Mouse (Mus musculus) cortical plate, adult 2 months (tissue): ENCODE results near the gene Tex45. TPM values are rescaled to one million over a fixed set of nuclear protein-coding genes. Genes with fewer than 3 reads are reported as not detected.

Experiments used
- H3K27ac ChIP-seq: fragments of 200-500 bp; 2 replicates; pipeline ENCODE4 v1.5.1; 2012; ENCODE audit warnings: low read length, control low read depth, inconsistent platforms; ENCODE audit not compliant: insufficient read depth
- H3K4me1 ChIP-seq: fragments of 200-500 bp; 2 replicates; pipeline ENCODE4 v1.6.1; 2011; ENCODE audit warnings: low read length; ENCODE audit not compliant: control insufficient read depth, insufficient read depth
- H3K4me3 ChIP-seq: fragments of 200-500 bp; 2 replicates; pipeline ENCODE4 v1.5.1; 2011; ENCODE audit warnings: mild to moderate bottlenecking, low read length, control low read depth; ENCODE audit not compliant: insufficient read depth
- CTCF ChIP-seq: fragments of 200-500 bp; IDR thresholded peaks from 2 replicates; pipeline ENCODE4 v1.5.1; 2011; ENCODE audit warnings: mild to moderate bottlenecking, control low read depth, low read length; ENCODE audit not compliant: insufficient read depth; ENCODE audit errors: extremely low read depth
- POLR2A ChIP-seq: fragments of 200-500 bp; IDR thresholded peaks from 2 replicates; pipeline ENCODE4 v1.6.1; 2011; ENCODE audit warnings: mild to moderate bottlenecking, low read length, control low read depth; ENCODE audit not compliant: insufficient read depth; ENCODE audit errors: extremely low read depth
- polyA plus RNA-seq: library from polyadenylated mRNA; depleted of rRNA; stranded (reverse); fragments of >200 nt; gene quantifications from 2 replicates; pipeline ENCODE4 v1.2.3, GENCODE M21; 2012; rRNA removed

Gene Tex45
- polyA plus RNA-seq, result 0.21 and 0.30 TPM in 2 replicates

GRCm38 (mm10) chr8:3470562-3470961, at the start of gene Tex45:
Gene Tex45, plus strand, starts transcription at chr8:3470862.
- Histone ChIP-seq H3K27ac (no peak within 1 kb of the TSS), H3K4me3 (no peak within 1 kb of the TSS), H3K4me1 (no peaks in the 10 kb centered on the region)
- no peak for TF ChIP-seq POLR2A
- TF ChIP-seq CTCF, result no peak

GRCm38 (mm10) chr8:3421507-3421906, 49.2 kb upstream of the Tex45 start:
- no peak overlapping the region for H3K4me3 ChIP-seq
- H3K4me1 ChIP-seq, result no peaks in the 10 kb centered on the region
- H3K27ac ChIP-seq, result no peak overlapping the region
- TF ChIP-seq CTCF (no peak), POLR2A (no peak)

GRCm38 (mm10) chr8:3425217-3425616, 45.4 kb upstream of the Tex45 start:
- TF ChIP-seq POLR2A, result no peak
- TF ChIP-seq CTCF, result no peak
- Histone ChIP-seq H3K27ac (no peak overlapping the region), H3K4me1 (no peaks in the 10 kb centered on the region)

GRCm38 (mm10) chr8:3426211-3426610, 44.5 kb upstream of the Tex45 start:
- Histone ChIP-seq H3K4me1 (no peaks in the 10 kb centered on the region), H3K27ac (no peak overlapping the region), H3K4me3 (no peak overlapping the region)
- TF ChIP-seq POLR2A (no peak), CTCF (no peak)

More at GRCm38 (mm10) chr8:3425217-3425616, 45.4 kb upstream of the Tex45 start:
- H3K4me3 ChIP-seq, result no peak overlapping the region

GRCm38 (mm10) chr8:3428426-3428825, 42.2 kb upstream of the Tex45 start:
- Histone ChIP-seq H3K4me1 (no peaks in the 10 kb centered on the region), H3K27ac (no peak overlapping the region), H3K4me3 (no peak overlapping the region)
- TF ChIP-seq POLR2A (no peak), CTCF (no peak)

- TF ChIP-seq CTCF, result no peak
- TF ChIP-seq POLR2A, result no peak
- Histone ChIP-seq H3K27ac (no peak overlapping the region), H3K4me1 (no peaks in the 10 kb centered on the region), H3K4me3 (no peak overlapping the region)
These were observed 40.7 kb upstream of the Tex45 start for GRCm38 (mm10) chr8:3429966-3430365.

GRCm38 (mm10) chr8:3431113-3431512, 39.5 kb upstream of the Tex45 start:
- Histone ChIP-seq H3K4me3 (no peak overlapping the region), H3K27ac (no peak overlapping the region), H3K4me1 (no peaks in the 10 kb centered on the region)
- no peak for TF ChIP-seq CTCF
- no peak for TF ChIP-seq POLR2A

- no peak overlapping the region for H3K27ac ChIP-seq
- H3K4me1 ChIP-seq, result no peaks in the 10 kb centered on the region
- TF ChIP-seq CTCF (no peak), POLR2A (no peak)
- H3K4me3 ChIP-seq, result no peak overlapping the region
These were observed 34.2 kb upstream of the Tex45 start for GRCm38 (mm10) chr8:3436492-3436891.

- Histone ChIP-seq H3K4me3 (no peak overlapping the region), H3K27ac (no peak overlapping the region), H3K4me1 (no peaks in the 10 kb centered on the region)
- TF ChIP-seq CTCF (0 out of 2 replicates have a peak, but pooled peaks have one; percentile 9), POLR2A (no peak)
These were observed 31.2 kb upstream of the Tex45 start for GRCm38 (mm10) chr8:3439510-3439909.

- no peak for TF ChIP-seq CTCF
- no peak for TF ChIP-seq POLR2A
- Histone ChIP-seq H3K27ac (no peak overlapping the region), H3K4me1 (no peaks in the 10 kb centered on the region), H3K4me3 (no peak overlapping the region)
These were observed 21.4 kb upstream of the Tex45 start for GRCm38 (mm10) chr8:3449226-3449625.
